Mouse (Mus musculus): ENCODE results near the gene Fam19a1. TPM values are rescaled to one million over a fixed set of nuclear protein-coding genes. Genes with fewer than 3 reads are reported as not detected.

Fam19a1 gene
- polyA plus RNA-seq, 2 experiments: 0.89 to 3.4 TPM

- 86% methylated on average over 1 of the region's 1 CpGs for WGBS
- Histone ChIP-seq H3K9me3 (ENCODE audit: control insufficient read depth, low read length) (no peaks in the 10 kb centered on the region), H3K36me3 (ENCODE audit: control insufficient read depth, insufficient read depth, low read length) (no peaks in the 10 kb centered on the region), H3K27me3 (ENCODE audit: control insufficient read depth, insufficient read depth, low read length) (no peaks in the 10 kb centered on the region), H3K4me2 (replicated peaks; ENCODE audit: low read depth, low read length, severe bottlenecking) (no peak overlapping the region), H3K27ac (replicated peaks; ENCODE audit: low read depth, low read length) (no peak overlapping the region), H3K9ac (ENCODE audit: low read depth, low read length, severe bottlenecking) (no peak overlapping the region), H3K4me3 (replicated peaks; ENCODE audit: low read length) (no peak overlapping the region), H3K4me1 (ENCODE audit: control insufficient read depth, insufficient read depth, low read length) (0 out of 2 replicates have a peak, but pooled peaks cover 3% of the 10 kb centered on the region)
- TF ChIP-seq POLR2A (IDR thresholded peaks at IDR 0.05; ENCODE audit: borderline replicate concordance, extremely low read depth, insufficient read depth, insufficient read length): no peak
- DNase-seq (ENCODE audit: low spot score) (no peak), ATAC-seq (ENCODE audit: low FRiP score, low read depth) (no peak)
These were observed 1.3 kb upstream of the Fam19a1 start for GRCm38 (mm10) chr6:96111656-96112055.

- WGBS: 21% methylated on average over 1 of the region's 1 CpGs
- Histone ChIP-seq H3K9ac (ENCODE audit: low read depth, low read length, severe bottlenecking) (no peak overlapping the region), H3K27ac (replicated peaks; ENCODE audit: low read depth, low read length) (no peak overlapping the region), H3K4me2 (replicated peaks; ENCODE audit: low read depth, low read length, severe bottlenecking) (peak overlapping the region; percentile 8; the same call in 1 of the 2 replicates), H3K4me1 (ENCODE audit: control insufficient read depth, insufficient read depth, low read length) (0 out of 2 replicates have a peak, but pooled peaks cover 3% of the 10 kb centered on the region), H3K27me3 (ENCODE audit: control insufficient read depth, insufficient read depth, low read length) (no peaks in the 10 kb centered on the region), H3K9me3 (ENCODE audit: control insufficient read depth, low read length) (no peaks in the 10 kb centered on the region), H3K36me3 (ENCODE audit: control insufficient read depth, insufficient read depth, low read length) (no peaks in the 10 kb centered on the region), H3K4me3 (replicated peaks; ENCODE audit: low read length) (0 out of 2 replicates have a peak overlapping the region, but pooled peaks have one; percentile 6)
- ATAC-seq (ENCODE audit: low FRiP score, low read depth): no peak
- no peak for TF ChIP-seq POLR2A (IDR thresholded peaks at IDR 0.05; ENCODE audit: borderline replicate concordance, extremely low read depth, insufficient read depth, insufficient read length)
- DNase-seq (ENCODE audit: low spot score): no peak
These were observed 1.2 kb downstream of the Fam19a1 start for GRCm38 (mm10) chr6:96114151-96114550.

- H3K9ac ChIP-seq (ENCODE audit: low read depth, low read length, severe bottlenecking): peak overlapping the region; percentile 79
- DNase-seq (ENCODE audit: low spot score) (peak; percentile 12), ATAC-seq (ENCODE audit: low FRiP score, low read depth) (no peak)
- no peak for TF ChIP-seq POLR2A (IDR thresholded peaks at IDR 0.05; ENCODE audit: borderline replicate concordance, extremely low read depth, insufficient read depth, insufficient read length)
- no peaks in the 10 kb centered on the region for H3K27me3 ChIP-seq (ENCODE audit: control insufficient read depth, insufficient read depth, low read length)
- H3K9me3 ChIP-seq (ENCODE audit: control insufficient read depth, low read length): no peaks in the 10 kb centered on the region
- 0 out of 2 replicates have a peak, but pooled peaks cover 3% of the 10 kb centered on the region for H3K4me1 ChIP-seq (ENCODE audit: control insufficient read depth, insufficient read depth, low read length)
- H3K4me3 ChIP-seq (replicated peaks; ENCODE audit: low read length): peak overlapping the region; percentile 62
- H3K27ac ChIP-seq (replicated peaks; ENCODE audit: low read depth, low read length): peak overlapping the region; percentile 22; the same call in 1 of the 2 replicates
- H3K4me2 ChIP-seq (replicated peaks; ENCODE audit: low read depth, low read length, severe bottlenecking): peak overlapping the region; percentile 92
- 9% methylated on average over 6 of the region's 6 CpGs for WGBS
- H3K36me3 ChIP-seq (ENCODE audit: control insufficient read depth, insufficient read depth, low read length): no peaks in the 10 kb centered on the region
These were observed 3.2 kb downstream of the Fam19a1 start for GRCm38 (mm10) chr6:96116148-96116533.

GRCm38 (mm10) chr6:96116534-96117272 lies 3.7 kb downstream of the Fam19a1 start:
- H3K4me2 ChIP-seq (replicated peaks; ENCODE audit: low read depth, low read length, severe bottlenecking): peak overlapping the region; percentile 92
- H3K9me3 ChIP-seq (ENCODE audit: control insufficient read depth, low read length): no peaks in the 10 kb centered on the region
- peak overlapping the region; percentile 79 for H3K9ac ChIP-seq (ENCODE audit: low read depth, low read length, severe bottlenecking)
- under 1% methylated on average over 32 of the region's 32 CpGs for WGBS
- H3K27me3 ChIP-seq (ENCODE audit: control insufficient read depth, insufficient read depth, low read length): no peaks in the 10 kb centered on the region
- DNase-seq (ENCODE audit: low spot score): no peak
- ATAC-seq (ENCODE audit: low FRiP score, low read depth): peak; percentile 56
- no peak for TF ChIP-seq POLR2A (IDR thresholded peaks at IDR 0.05; ENCODE audit: borderline replicate concordance, extremely low read depth, insufficient read depth, insufficient read length)
- peak overlapping the region; percentile 22 for H3K27ac ChIP-seq (replicated peaks; ENCODE audit: low read depth, low read length)
- peak overlapping the region; percentile 62 for H3K4me3 ChIP-seq (replicated peaks; ENCODE audit: low read length)
- H3K36me3 ChIP-seq (ENCODE audit: control insufficient read depth, insufficient read depth, low read length): no peaks in the 10 kb centered on the region
- 0 out of 2 replicates have a peak, but pooled peaks cover 3% of the 10 kb centered on the region for H3K4me1 ChIP-seq (ENCODE audit: control insufficient read depth, insufficient read depth, low read length)

- no peak for DNase-seq (ENCODE audit: low spot score)
- H3K9me3 ChIP-seq (ENCODE audit: control insufficient read depth, low read length): no peaks in the 10 kb centered on the region
- ATAC-seq (ENCODE audit: low FRiP score, low read depth): no peak
- TF ChIP-seq POLR2A (IDR thresholded peaks at IDR 0.05; ENCODE audit: borderline replicate concordance, extremely low read depth, insufficient read depth, insufficient read length): no peak
- H3K4me3 ChIP-seq (replicated peaks; ENCODE audit: low read length): no peak overlapping the region
- no peaks in the 10 kb centered on the region for H3K4me1 ChIP-seq (ENCODE audit: control insufficient read depth, insufficient read depth, low read length)
- no peak overlapping the region for H3K4me2 ChIP-seq (replicated peaks; ENCODE audit: low read depth, low read length, severe bottlenecking)
- no peak overlapping the region for H3K9ac ChIP-seq (ENCODE audit: low read depth, low read length, severe bottlenecking)
- no peaks in the 10 kb centered on the region for H3K36me3 ChIP-seq (ENCODE audit: control insufficient read depth, insufficient read depth, low read length)
- 93% methylated on average over 1 of the region's 1 CpGs for WGBS
- no peaks in the 10 kb centered on the region for H3K27me3 ChIP-seq (ENCODE audit: control insufficient read depth, insufficient read depth, low read length)
- H3K27ac ChIP-seq (replicated peaks; ENCODE audit: low read depth, low read length): no peak overlapping the region
These were observed 30.4 kb downstream of the Fam19a1 start for GRCm38 (mm10) chr6:96143326-96143725.
